Mouse (Mus musculus) regulatory T cell (primary cell): Measurements from ENCODE around the gene Sapcd2.

Experiments
- in situ Hi-C: fragments of 300-600 bp; cut with MboI, MseI; formaldehyde crosslinking; loops from one replicate; pipeline ENCODE4 v1.15.1; 2025; ENCODE audit warnings: high pct_unique_total_duplicates

Sapcd2 gene

DNA sequence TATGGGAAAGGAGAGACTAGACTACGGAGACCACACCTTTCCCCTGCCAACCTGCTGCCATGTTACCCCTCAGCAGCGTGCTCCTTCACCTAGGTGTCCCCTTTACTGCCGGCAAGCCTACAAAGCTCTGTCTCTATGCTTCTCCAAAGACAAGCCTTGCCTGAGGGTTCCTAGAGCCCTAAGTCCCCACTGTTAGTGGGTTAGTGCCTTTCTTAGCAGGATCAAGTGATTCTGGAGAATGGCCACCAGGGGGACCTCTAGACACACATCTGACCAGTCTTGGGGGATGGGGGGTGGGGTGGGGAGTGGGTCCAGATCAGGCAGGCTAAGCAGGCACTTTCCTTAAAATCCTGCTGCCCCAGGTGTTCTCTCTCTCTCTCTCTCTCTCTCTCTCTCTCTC lies 49.8 kb downstream of the Sapcd2 start:
- in situ Hi-C loops, result loop anchor here (10.0 kb wide), 1 partner anchor 1037 kb away; no protein-coding TSS in a partner anchor

GRCm38 (mm10) chr2:25422587-25423410 lies 50.7 kb downstream of the Sapcd2 start, which contains the start of gene Fut7:
Fut7 (plus strand) TSS chr2:25423267.
- in situ Hi-C loops, result loop anchor here (10.0 kb wide), 1 partner anchor 1038 kb away; no protein-coding TSS in a partner anchor

DNA sequence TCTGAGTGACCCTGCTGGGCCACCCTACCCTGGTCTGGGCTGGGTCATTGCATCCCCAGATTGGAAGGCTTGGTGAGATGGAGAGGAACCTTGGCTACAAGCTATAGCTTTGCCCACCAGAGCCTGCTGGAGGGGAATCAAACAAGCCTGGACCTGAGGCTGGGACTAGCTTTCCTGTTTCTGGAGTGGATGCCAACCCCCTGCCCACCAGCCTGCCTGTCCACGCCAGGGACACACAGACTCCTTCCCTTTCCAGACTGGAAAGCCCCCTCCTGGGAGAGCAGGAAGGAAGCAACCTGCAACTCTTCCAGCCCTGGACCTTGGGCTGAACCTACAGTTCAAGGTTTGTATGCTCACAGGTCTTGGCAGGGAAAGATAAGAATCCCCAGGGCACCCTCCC lies 51.5 kb downstream of the Sapcd2 start:
- in situ Hi-C loops, result loop anchor here (10.0 kb wide), 1 partner anchor 1039 kb away; no protein-coding TSS in a partner anchor

- in situ Hi-C loops, result loop anchor here (10.0 kb wide), 1 partner anchor 1041 kb away; no protein-coding TSS in a partner anchor
Measured at GRCm38 (mm10) chr2:25425481-25425880, 53.4 kb downstream of the Sapcd2 start.

DNA sequence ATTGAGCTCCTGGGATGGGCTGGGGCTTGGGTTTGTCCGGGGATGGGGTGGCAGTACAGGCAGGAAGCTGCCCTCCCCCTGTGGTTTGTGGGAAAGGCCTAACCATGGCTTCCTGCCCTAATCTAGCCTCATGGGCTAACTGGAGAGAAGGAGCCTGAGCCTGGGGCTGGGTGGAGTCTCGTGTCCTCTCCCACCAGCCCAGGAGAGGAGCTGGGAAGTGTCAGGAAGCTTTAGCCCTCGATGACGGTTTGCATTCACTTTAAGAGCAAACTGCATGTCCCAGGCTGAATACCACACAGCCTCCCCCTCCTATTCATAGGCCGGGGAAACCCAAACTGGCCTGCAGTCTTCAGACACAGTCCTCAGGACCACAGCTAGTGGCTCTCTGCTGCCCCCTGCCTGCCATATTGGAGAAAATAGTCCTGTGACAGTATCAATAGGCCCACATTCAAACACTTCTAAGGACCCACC lies 54.6 kb downstream of the Sapcd2 start:
- in situ Hi-C loops, result loop anchor here (10.0 kb wide), 1 partner anchor 1042 kb away; no protein-coding TSS in a partner anchor

DNA sequence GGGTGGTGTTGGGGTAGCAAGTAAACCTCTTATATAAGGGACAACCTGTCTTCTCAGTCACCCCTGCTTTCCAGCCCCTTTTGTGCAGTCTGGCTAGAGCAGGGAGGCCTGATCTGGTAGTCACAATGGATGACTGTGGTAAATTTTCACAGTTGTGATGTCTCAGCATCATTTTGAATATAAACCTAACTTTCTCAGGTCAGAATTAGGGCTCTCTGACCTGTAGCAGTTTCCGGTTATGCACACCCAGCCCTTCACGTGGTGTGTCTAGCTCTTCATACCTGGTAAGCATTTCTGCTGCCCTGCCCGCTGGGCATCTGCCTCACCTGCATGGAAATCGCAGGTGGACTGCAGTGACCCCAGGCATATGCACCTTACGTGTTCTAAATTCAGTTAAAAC lies 55.1 kb downstream of the Sapcd2 start:
- in situ Hi-C loops, result loop anchor here (10.0 kb wide), 1 partner anchor 1042 kb away; no protein-coding TSS in a partner anchor
